Mouse (Mus musculus) stomach, postnatal 0 days (tissue): Measurements from ENCODE around the gene Lamtor2. TPM values are rescaled to one million over a fixed set of nuclear protein-coding genes. Genes with fewer than 3 reads are reported as not detected.
A peak's percentile ranks its signal among the peaks of the same experiment; 100 is the strongest.

ENCODE experiments used
- ATAC-seq: fragments of 200-750 bp; cut with Nextera tagmentation; 2 replicates; pipeline ENCODE4 v1.8.0; 2017; ENCODE audit not compliant: low FRiP score, low TSS enrichment
- DNase-seq: peaks from one replicate; pipeline ENCODE4 v3.0.0-alpha.2; 2016; ENCODE audit warnings: low spot score
- H3K27ac ChIP-seq: fragments of 300-500 bp; sonication (generic); replicated peaks from 2 replicates; pipeline ENCODE4 v1.5.1; 2014; ENCODE audit warnings: mild to moderate bottlenecking, control low read depth
- H3K27me3 ChIP-seq: fragments of 300-500 bp; sonication (generic); 2 replicates; pipeline ENCODE4 v1.6.1; 2014; ENCODE audit warnings: low read length; ENCODE audit not compliant: control insufficient read depth, insufficient read depth
- H3K36me3 ChIP-seq: fragments of 300-500 bp; sonication (generic); 2 replicates; pipeline ENCODE4 v1.6.1; 2014; ENCODE audit warnings: low read length, mixed read lengths; ENCODE audit not compliant: control insufficient read depth, insufficient read depth
- H3K4me1 ChIP-seq: fragments of 300-500 bp; sonication (generic); replicated peaks from 2 replicates; pipeline ENCODE4 v1.6.1; 2014; ENCODE audit warnings: antibody characterized with exemption; ENCODE audit not compliant: control insufficient read depth, insufficient read depth
- H3K4me2 ChIP-seq: fragments of 300-500 bp; sonication (generic); replicated peaks from 2 replicates; pipeline ENCODE4 v1.6.1; 2014; ENCODE audit warnings: low read depth, mild to moderate bottlenecking, control low read depth, moderate library complexity
- H3K4me3 ChIP-seq: fragments of 300-500 bp; sonication (generic); 2 replicates; pipeline ENCODE4 v1.5.1; 2014; ENCODE audit warnings: low read depth, low read length, control low read depth
- H3K9ac ChIP-seq: fragments of 300-500 bp; sonication (generic); 2 replicates; pipeline ENCODE4 v1.6.1; 2014; ENCODE audit warnings: mild to moderate bottlenecking, low read length, control low read depth, mixed read lengths
- H3K9me3 ChIP-seq: fragments of 300-500 bp; sonication (generic); 2 replicates; pipeline ENCODE4 v1.6.1; 2016; ENCODE audit warnings: low read length; ENCODE audit not compliant: control insufficient read depth
- CTCF ChIP-seq: IDR thresholded peaks from 2 replicates; pipeline ENCODE4 v1.5.1; 2016; ENCODE audit warnings: antibody characterized with exemption, low read depth, mild to moderate bottlenecking, moderate library complexity
- EP300 ChIP-seq: optimal IDR thresholded peaks from 2 replicates; pipeline ENCODE3; 2016; ENCODE audit warnings: antibody characterized with exemption
- WGBS: fragments of 180-500 bp; shearing (Covaris S2); extraction: QIAGEN DNeasy Blood & Tissue Kit; methylation state at CpG from one replicate; pipeline ENCODE4 v1.1.7; 2014; 5-methylcytosine and 5-hydroxymethylcytosine counted together
- polyA plus RNA-seq: library from polyadenylated mRNA; unstranded; fragments of >200 nt; fragmentation: Nextera tagmentation; extraction: Ambion mirVana; gene quantifications from 2 replicates; pipeline ENCODE4 v1.2.1, GENCODE M21; 2015

Gene Lamtor2
- polyA plus RNA-seq, 1 experiment from 2014 or later, result 157 TPM

DNA sequence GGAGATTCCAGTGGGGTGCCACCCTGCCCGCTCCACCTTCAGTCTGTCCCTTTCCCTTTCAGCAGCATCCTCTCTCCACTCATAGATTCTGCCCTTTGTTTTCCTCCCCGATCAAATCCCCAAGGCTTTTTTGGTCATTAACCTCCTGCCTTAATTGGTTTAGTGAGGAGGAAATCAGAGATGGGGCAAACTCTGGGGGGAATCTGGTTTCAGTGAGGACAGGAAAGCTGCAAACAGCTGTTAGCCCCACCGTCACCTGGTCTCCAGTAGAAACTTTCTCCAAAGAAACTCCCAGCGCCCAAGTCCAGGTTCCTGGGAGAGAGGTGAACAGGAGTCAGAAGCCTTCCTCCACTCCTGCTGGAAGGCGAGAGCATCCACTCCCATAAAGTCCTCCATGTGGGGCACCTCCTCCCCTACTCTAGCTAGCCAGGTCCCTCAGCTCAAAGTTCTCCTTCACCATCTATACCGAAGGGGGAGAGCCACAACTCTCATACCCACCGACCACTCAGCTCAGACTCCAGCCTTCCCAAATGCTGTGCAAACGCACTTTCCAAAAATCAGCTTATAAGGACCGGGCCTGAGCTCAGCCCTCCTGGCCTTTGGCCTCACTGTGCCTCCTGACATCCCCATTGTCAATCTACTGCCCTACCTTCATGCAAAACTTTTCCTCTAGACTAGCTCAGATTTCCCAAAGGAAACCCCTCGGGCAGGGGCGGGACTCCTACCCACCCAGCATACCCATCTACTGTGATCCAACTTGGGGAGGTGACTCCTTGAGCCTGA, 22.6 kb downstream of the Lamtor2 start:
- TF ChIP-seq EP300 (no peak), CTCF (no peak)
- H3K9ac ChIP-seq, result peak overlapping the region; percentile 38; the same call in 1 of the 2 replicates
- no peak for DNase-seq

GRCm38 (mm10) chr3:88529204-88530000, 23.5 kb downstream of the Lamtor2 start:
- no peak for TF ChIP-seq CTCF
- TF ChIP-seq EP300, result no peak
- no peaks in the 10 kb centered on the region for H3K36me3 ChIP-seq
- peak overlapping the region; percentile 92; the same call in 1 of the 2 replicates for H3K4me2 ChIP-seq
- WGBS, result 36% methylated on average over 7 of the region's 7 CpGs
- H3K4me3 ChIP-seq, result no peak overlapping the region
- H3K4me1 ChIP-seq, result peaks cover 5% of the 10 kb centered on the region; the same call in 1 of the 2 replicates
- H3K9ac ChIP-seq, result no peak overlapping the region
- ATAC-seq, result no peak
- no peaks in the 10 kb centered on the region for H3K9me3 ChIP-seq
- DNase-seq, result no peak
- H3K27me3 ChIP-seq, result no peaks in the 10 kb centered on the region
- H3K27ac ChIP-seq, result 0 out of 2 replicates have a peak overlapping the region, but pooled peaks have one; percentile 8

More for the DNA sequence above, 22.6 kb downstream of the Lamtor2 start:
- H3K4me2 ChIP-seq, result peak overlapping the region; percentile 92
- no peak for ATAC-seq
- peaks cover 5% of the 10 kb centered on the region; the same call in 1 of the 2 replicates for H3K4me1 ChIP-seq
- H3K27ac ChIP-seq, result peak overlapping the region; percentile 88; the same call in 1 of the 2 replicates
- no peaks in the 10 kb centered on the region for H3K27me3 ChIP-seq
- H3K9me3 ChIP-seq, result no peaks in the 10 kb centered on the region
- 21% methylated on average over 11 of the region's 11 CpGs for WGBS
- no peaks in the 10 kb centered on the region for H3K36me3 ChIP-seq
- H3K4me3 ChIP-seq, result peak overlapping the region; percentile 77

DNA sequence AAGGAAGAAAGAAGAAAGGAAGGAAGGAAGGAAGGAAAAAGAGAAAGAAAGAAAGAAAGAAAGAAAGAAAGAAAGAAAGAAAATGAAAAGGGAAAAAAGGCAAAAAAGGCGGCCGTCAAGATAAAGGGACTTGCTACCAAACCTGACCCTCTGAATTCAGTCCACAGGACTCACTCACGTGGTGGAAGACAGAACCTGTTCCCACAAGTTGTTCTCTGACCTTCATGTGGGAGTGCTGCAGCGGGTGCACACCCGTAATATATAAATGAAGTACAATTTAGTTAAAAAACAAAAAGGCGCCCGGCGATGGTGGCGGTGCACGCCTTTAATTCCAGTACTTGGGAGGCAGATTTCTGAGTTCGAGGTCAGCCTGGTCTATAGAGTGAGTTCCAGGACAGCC, 24.2 kb downstream of the Lamtor2 start:
- DNase-seq (no peak), ATAC-seq (no peak)
- no peak overlapping the region for H3K27ac ChIP-seq
- H3K4me1 ChIP-seq, result peaks cover 3% of the 10 kb centered on the region; the same call in 1 of the 2 replicates
- TF ChIP-seq EP300, result no peak
- TF ChIP-seq CTCF, result no peak
- WGBS, result 66% methylated on average over 11 of the region's 11 CpGs
- no peaks in the 10 kb centered on the region for H3K36me3 ChIP-seq
- H3K4me3 ChIP-seq, result no peak overlapping the region
- H3K27me3 ChIP-seq, result no peaks in the 10 kb centered on the region
- H3K4me2 ChIP-seq, result no peak overlapping the region
- H3K9me3 ChIP-seq, result no peaks in the 10 kb centered on the region
- H3K9ac ChIP-seq, result no peak overlapping the region

GRCm38 (mm10) chr3:88527565-88527964, 25.3 kb downstream of the Lamtor2 start:
- H3K9me3 ChIP-seq, result no peaks in the 10 kb centered on the region
- H3K36me3 ChIP-seq, result no peaks in the 10 kb centered on the region
- peaks cover 3% of the 10 kb centered on the region; the same call in 1 of the 2 replicates for H3K4me1 ChIP-seq
- TF ChIP-seq CTCF (no peak), EP300 (no peak)
- WGBS, result 44% methylated on average over 8 of the region's 8 CpGs
- ATAC-seq (no peak), DNase-seq (no peak)
- H3K9ac ChIP-seq, result peak overlapping the region; percentile 41
- H3K4me3 ChIP-seq, result no peak overlapping the region
- no peak overlapping the region for H3K4me2 ChIP-seq
- no peaks in the 10 kb centered on the region for H3K27me3 ChIP-seq
- H3K27ac ChIP-seq, result no peak overlapping the region

GRCm38 (mm10) chr3:88526157-88527131, 26.4 kb downstream of the Lamtor2 start:
- 31% methylated on average over 17 of the region's 17 CpGs for WGBS
- TF ChIP-seq CTCF (peak; percentile 100), EP300 (no peak)
- Histone ChIP-seq H3K4me1 (peaks cover 3% of the 10 kb centered on the region; the same call in 1 of the 2 replicates), H3K9ac (no peak overlapping the region), H3K9me3 (no peaks in the 10 kb centered on the region), H3K4me3 (no peak overlapping the region), H3K36me3 (no peaks in the 10 kb centered on the region), H3K27ac (no peak overlapping the region), H3K4me2 (no peak overlapping the region), H3K27me3 (no peaks in the 10 kb centered on the region)
- DNase-seq, result peak; percentile 94
- peak; percentile 86 for ATAC-seq
